7 mouse cellular contexts compared by ENCODE assay signal in genomic region chr10:95563851-95564845, GRCm38 (mm10). TPM values are rescaled to one million over a fixed set of nuclear protein-coding genes. Genes with fewer than 3 reads are reported as not detected.
DNase-seq lines count a peak whose midpoint lies in the region; ATAC-seq lines count a peak whose summit lies in the region.

TSS of gene Nudt4 (minus strand) at chr10:95564146.

- peak within 1 kb of the TSS; percentile 95 for H3K27ac ChIP-seq in intestine, embryonic 16.5 days (ENCODE audit: low read length)
- peak within 1 kb of the TSS; percentile 96 for H3K27ac ChIP-seq in limb, embryonic 10.5 days
- peak within 1 kb of the TSS; percentile 94 for H3K27ac ChIP-seq in midbrain, embryonic 13.5 days

- peak within 1 kb of the TSS; percentile 96 for H3K9ac ChIP-seq in intestine, embryonic 16.5 days (ENCODE audit: low read depth, low read length)
- peak within 1 kb of the TSS; percentile 96 for H3K9ac ChIP-seq in midbrain, embryonic 13.5 days (replicated peaks)

- no peaks in the 10 kb centered on the region for H3K27me3 ChIP-seq in intestine, embryonic 16.5 days (replicated peaks; ENCODE audit: control insufficient read depth, insufficient read depth, low read length)
- no peaks in the 10 kb centered on the region for H3K27me3 ChIP-seq in limb, embryonic 10.5 days (ENCODE audit: low read depth, poor library complexity, severe bottlenecking)
- no peaks in the 10 kb centered on the region for H3K27me3 ChIP-seq in midbrain, embryonic 13.5 days

- H3K4me3 ChIP-seq in intestine, embryonic 16.5 days (ENCODE audit: low read length) = peak within 1 kb of the TSS; percentile 94
- peak within 1 kb of the TSS; percentile 92 for H3K4me3 ChIP-seq in limb, embryonic 10.5 days
- H3K4me3 ChIP-seq in midbrain, embryonic 13.5 days (replicated peaks) = peak within 1 kb of the TSS; percentile 91

- no peaks in the 10 kb centered on the region for H3K9me3 ChIP-seq in intestine, embryonic 16.5 days (ENCODE audit: control insufficient read depth, low read length)
- H3K9me3 ChIP-seq in limb, embryonic 10.5 days (replicated peaks) = no peaks in the 10 kb centered on the region
- H3K9me3 ChIP-seq in midbrain, embryonic 13.5 days = no peaks in the 10 kb centered on the region

- peak within 1 kb of the TSS; percentile 78 for H3K4me2 ChIP-seq in intestine, embryonic 16.5 days (ENCODE audit: low read depth, low read length)
- H3K4me2 ChIP-seq in midbrain, embryonic 13.5 days (replicated peaks) = peak within 1 kb of the TSS; percentile 90

- peak; percentile 92 for ATAC-seq in intestine, embryonic 16.5 days
- peak; percentile 95 for ATAC-seq in midbrain, embryonic 13.5 days

- WGBS in intestine, embryonic 16.5 days = 1% methylated on average over 83 of the region's 97 CpGs
- 1% methylated on average over 78 of the region's 97 CpGs for WGBS in limb, embryonic 10.5 days
- 1% methylated on average over 68 of the region's 97 CpGs for WGBS in midbrain, embryonic 13.5 days

- H3K36me3 ChIP-seq in intestine, embryonic 16.5 days (ENCODE audit: control insufficient read depth, insufficient read depth, low read length) = no peaks in the 10 kb centered on the region
- peaks cover 14% of the 10 kb centered on the region for H3K36me3 ChIP-seq in limb, embryonic 10.5 days
- no peaks in the 10 kb centered on the region; the same call in 1 of the 2 replicates for H3K36me3 ChIP-seq in midbrain, embryonic 13.5 days

- peaks cover 19% of the 10 kb centered on the region for H3K4me1 ChIP-seq in intestine, embryonic 16.5 days (ENCODE audit: control insufficient read depth, insufficient read depth, low read length)
- H3K4me1 ChIP-seq in limb, embryonic 10.5 days = peaks cover 32% of the 10 kb centered on the region
- H3K4me1 ChIP-seq in midbrain, embryonic 13.5 days (replicated peaks) = peaks cover 39% of the 10 kb centered on the region

- peak; percentile 62 for DNase-seq in adrenal gland, adult 8-10 months
- peak; percentile 91 for DNase-seq in embryo, embryonic 11.5 days (ENCODE audit: low read depth, low spot score)
- peak; percentile 88 to 90 for DNase-seq in gastrocnemius, postnatal 4 days (ENCODE audit: low spot score in 2 of 2)
- DNase-seq in limb, embryonic 10.5 days (ENCODE audit: low spot score) = peak; percentile 93
- peak; percentile 72 to 83 for DNase-seq in spleen, adult 18-20 months

RNA-seq across cellular contexts. Expression of gene Nudt4, which starts in this region (rescaled TPM):
- 100 to 1,000 TPM in 3 of 4 experiments, 10 to 100 TPM in 1; 94.5 to 230 (median 162) TPM for total RNA-seq in adrenal gland, adult 8-10 months (2022)
- 100 to 1,000 TPM; 213 to 216 TPM for total RNA-seq in gastrocnemius, postnatal 4 days (2021)
- polyA plus RNA-seq in intestine, embryonic 16.5 days (2015; fragmentation: Nextera tagmentation; extraction: Ambion mirVana) = 34.2 and 58.2 TPM in 2 replicates
- 76.0 and 78.7 TPM in 2 replicates for polyA plus RNA-seq in limb, embryonic 10.5 days (2016; fragmentation: Nextera tagmentation; extraction: Ambion mirVana)
- 65.5 and 72.5 TPM in 2 replicates for polyA plus RNA-seq in midbrain, embryonic 13.5 days (2015; fragmentation: Nextera tagmentation; extraction: Ambion mirVana)

Comparison
In these comparisons a context has a peak if more than half of its experiments do, and no peak if none do; other contexts are left out.
1. Peak in every context shown above with its lines: DNase-seq, ATAC-seq, H3K4me3 ChIP-seq and H3K27ac ChIP-seq.